Mouse (Mus musculus) heart, embryonic 11.5 days (tissue): ENCODE data around the gene Gm21992. TPM values are rescaled to one million over a fixed set of nuclear protein-coding genes. Genes with fewer than 3 reads are reported as not detected.
"Not testable (repeated sequence)": the region's sequence is repeated elsewhere in the genome, so short reads cannot be mapped to it uniquely, and the experiment has no call there.

Source experiments
- ATAC-seq: fragments of 200-750 bp; cut with Nextera tagmentation; replicated peaks from 2 replicates; pipeline ENCODE4 v1.8.0; 2017; ENCODE audit warnings: moderate library complexity; ENCODE audit not compliant: insufficient number of reproducible peaks, low FRiP score, low TSS enrichment
- H3K27ac ChIP-seq: fragments of 300-500 bp; sonication (generic); 2 replicates; pipeline ENCODE4 v1.5.1; 2014; ENCODE audit warnings: mild to moderate bottlenecking, low read depth, low read length
- H3K27me3 ChIP-seq: fragments of 300-500 bp; sonication (generic); 2 replicates; pipeline ENCODE4 v1.6.1; 2014; ENCODE audit warnings: mild to moderate bottlenecking, low read length, mixed read lengths; ENCODE audit not compliant: control insufficient read depth, insufficient read depth
- H3K36me3 ChIP-seq: fragments of 300-500 bp; sonication (generic); 2 replicates; pipeline ENCODE4 v1.6.1; 2014; ENCODE audit warnings: mild to moderate bottlenecking, low read length, moderate library complexity, mixed read lengths; ENCODE audit not compliant: control insufficient read depth, insufficient read depth
- H3K4me1 ChIP-seq: fragments of 300-500 bp; sonication (generic); 2 replicates; pipeline ENCODE4 v1.6.1; 2014; ENCODE audit warnings: low read length; ENCODE audit not compliant: control insufficient read depth, insufficient read depth
- H3K4me2 ChIP-seq: fragments of 300-500 bp; sonication (generic); 2 replicates; pipeline ENCODE4 v1.6.1; 2014; ENCODE audit warnings: mild to moderate bottlenecking, moderate library complexity
- H3K4me3 ChIP-seq: fragments of 300-500 bp; sonication (generic); 2 replicates; pipeline ENCODE4 v1.5.1; 2014; ENCODE audit warnings: low read depth, low read length
- H3K9ac ChIP-seq: fragments of 300-500 bp; sonication (generic); 2 replicates; pipeline ENCODE4 v1.6.1; 2014; ENCODE audit warnings: mild to moderate bottlenecking, low read depth, low read length, moderate library complexity
- H3K9me3 ChIP-seq: fragments of 300-500 bp; sonication (generic); replicated peaks from 2 replicates; pipeline ENCODE4 v1.6.1; 2016; ENCODE audit warnings: low read length; ENCODE audit not compliant: control insufficient read depth
- WGBS: fragments of 180-500 bp; shearing (Covaris S2); extraction: QIAGEN DNeasy Blood & Tissue Kit; methylation state at CpG from one replicate; pipeline ENCODE4 v1.1.7; 2014; ENCODE audit not compliant: insufficient replicate concordance; 5-methylcytosine and 5-hydroxymethylcytosine counted together
- polyA plus RNA-seq: library from polyadenylated mRNA; unstranded; fragments of >200 nt; fragmentation: Nextera tagmentation; extraction: Ambion mirVana; gene quantifications from 2 replicates; pipeline ENCODE4 v1.2.1, GENCODE M21; 2014

Gene Gm21992
- polyA plus RNA-seq, 1 experiment from 2014 or later = 24.0 TPM

DNA sequence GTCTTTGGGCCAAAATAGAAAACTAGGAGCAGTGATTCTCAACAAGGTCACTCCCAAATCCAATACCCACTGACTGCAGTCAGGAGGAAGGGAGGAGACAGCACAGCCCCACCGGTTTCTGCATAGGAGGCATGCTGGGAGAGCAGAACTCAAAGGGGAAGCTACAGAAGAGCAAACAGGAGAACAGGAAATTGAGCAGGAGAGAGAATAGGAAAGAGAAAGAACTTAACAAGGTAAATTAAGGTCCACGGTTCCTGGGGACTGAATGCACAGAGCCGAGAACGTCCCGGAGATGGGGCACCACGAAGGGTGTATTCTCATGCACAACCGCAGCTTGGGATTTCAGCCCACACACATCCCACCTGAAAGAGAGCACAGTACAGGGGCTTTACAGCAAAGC lies 26.2 kb downstream of the Gm21992 start:
- H3K27me3 ChIP-seq = no peaks in the 10 kb centered on the region
- H3K9me3 ChIP-seq = no peaks in the 10 kb centered on the region
- WGBS = 91% methylated on average over 7 of the region's 7 CpGs
- H3K27ac ChIP-seq = 0 out of 2 replicates have a peak overlapping the region, but pooled peaks have one; percentile 29
- H3K4me1 ChIP-seq = peaks cover 6% of the 10 kb centered on the region; the same call in 1 of the 2 replicates
- ATAC-seq = no peak
- no peak overlapping the region for H3K9ac ChIP-seq
- H3K36me3 ChIP-seq = peaks cover 27% of the 10 kb centered on the region
- no peak overlapping the region for H3K4me3 ChIP-seq
- no peak overlapping the region for H3K4me2 ChIP-seq

DNA sequence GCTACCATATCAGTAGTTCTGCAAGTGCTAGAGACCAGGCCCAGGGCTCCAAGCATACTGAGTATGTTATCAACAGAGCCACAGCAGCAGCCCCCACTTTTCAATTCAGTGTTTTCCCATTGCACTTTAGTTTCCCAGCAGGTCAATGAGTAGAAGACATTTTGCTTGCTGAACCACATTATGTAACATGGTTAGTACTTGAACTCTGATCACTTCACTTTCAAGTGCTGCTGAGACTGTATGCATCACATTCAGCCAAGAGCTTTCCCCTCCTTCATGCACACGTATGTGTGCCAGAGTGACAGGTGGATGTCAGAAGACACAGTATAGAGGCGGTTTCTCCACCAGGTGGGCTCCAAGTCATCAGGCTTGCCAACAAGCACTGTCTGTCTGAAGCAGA lies 28.5 kb downstream of the Gm21992 start:
- WGBS = 89% methylated on average over 2 of the region's 2 CpGs
- no peaks in the 10 kb centered on the region for H3K27me3 ChIP-seq
- no peak overlapping the region for H3K9ac ChIP-seq
- peaks cover 6% of the 10 kb centered on the region; the same call in 1 of the 2 replicates for H3K4me1 ChIP-seq
- no peak overlapping the region for H3K4me2 ChIP-seq
- no peak for ATAC-seq
- no peaks in the 10 kb centered on the region for H3K9me3 ChIP-seq
- no peak overlapping the region for H3K4me3 ChIP-seq
- H3K27ac ChIP-seq = no peak overlapping the region
- H3K36me3 ChIP-seq = peaks cover 23% of the 10 kb centered on the region

- Histone ChIP-seq H3K27ac (no peak overlapping the region), H3K4me2 (no peak overlapping the region), H3K36me3 (peaks cover 15% of the 10 kb centered on the region; the same call in 1 of the 2 replicates), H3K4me1 (no peaks in the 10 kb centered on the region), H3K9me3 (no peaks in the 10 kb centered on the region), H3K27me3 (no peaks in the 10 kb centered on the region), H3K4me3 (no peak overlapping the region), H3K9ac (no peak overlapping the region)
- WGBS = 84% methylated on average over 3 of the region's 3 CpGs
- ATAC-seq = no peak
Observed at GRCm38 (mm10) chr19:4772785-4773184, 38.6 kb downstream of the Gm21992 start.

- Histone ChIP-seq H3K36me3 (peaks cover 18% of the 10 kb centered on the region; the same call in 1 of the 2 replicates), H3K9ac (no peak overlapping the region), H3K27ac (no peak overlapping the region), H3K4me1 (no peaks in the 10 kb centered on the region), H3K27me3 (no peaks in the 10 kb centered on the region), H3K4me2 (no peak overlapping the region), H3K4me3 (no peak overlapping the region), H3K9me3 (no peaks in the 10 kb centered on the region)
- no peak for ATAC-seq
- 74% methylated on average over 12 of the region's 12 CpGs for WGBS
Observed at GRCm38 (mm10) chr19:4767507-4768148, 43.8 kb downstream of the Gm21992 start.

DNA sequence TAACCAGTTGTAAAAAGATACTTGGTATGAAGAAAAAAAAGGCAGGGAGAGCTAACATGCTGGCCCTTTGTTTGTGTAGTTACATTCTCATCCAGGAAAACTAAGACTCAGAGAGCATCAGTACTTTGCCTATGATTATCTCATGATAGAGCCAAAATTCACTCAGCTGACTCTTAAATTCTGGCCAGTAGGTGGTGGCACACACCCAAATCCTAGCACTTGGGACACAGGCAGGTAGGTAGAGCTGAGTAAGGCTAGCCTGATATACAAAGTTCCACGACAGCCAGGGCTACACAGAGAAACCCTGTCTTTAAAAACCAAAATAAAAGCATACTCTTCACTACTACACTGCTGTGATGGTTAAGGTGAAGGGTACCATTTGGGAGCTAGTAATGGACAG lies 48.5 kb downstream of the Gm21992 start:
- Histone ChIP-seq H3K27me3 (no peaks in the 10 kb centered on the region), H3K9ac (no peak overlapping the region), H3K9me3 (no peaks in the 10 kb centered on the region), H3K4me2 (no peak overlapping the region), H3K4me3 (no peak overlapping the region), H3K4me1 (peaks cover 5% of the 10 kb centered on the region), H3K27ac (no peak overlapping the region), H3K36me3 (peaks cover 11% of the 10 kb centered on the region; the same call in 1 of the 2 replicates)
- WGBS = 64% methylated on average over 1 of the region's 1 CpGs
- ATAC-seq = no peak; the same call in 1 of the 2 replicates

DNA sequence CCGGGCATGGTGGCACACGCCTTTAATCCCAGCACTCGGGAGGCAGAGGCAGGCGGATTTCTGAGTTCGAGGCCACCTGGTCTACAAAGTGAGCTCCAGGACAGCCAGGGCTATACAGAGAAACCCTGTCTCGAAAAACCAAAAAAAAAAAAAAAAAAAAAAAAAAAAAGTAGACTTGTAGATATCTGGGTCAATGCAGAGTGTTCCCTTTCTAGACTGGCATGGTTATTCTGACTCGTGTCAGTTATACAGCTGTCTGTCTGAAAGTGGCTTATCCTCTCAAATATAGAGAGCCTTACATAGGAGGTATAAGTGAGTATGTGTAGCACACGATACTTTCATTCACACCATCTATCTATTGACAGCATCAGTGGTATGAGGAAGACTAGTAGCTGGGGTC lies 50.9 kb downstream of the Gm21992 start:
- not testable (repeated sequence) for ATAC-seq, H3K4me2 ChIP-seq
- WGBS = 87% methylated on average over 8 of the region's 8 CpGs

DNA sequence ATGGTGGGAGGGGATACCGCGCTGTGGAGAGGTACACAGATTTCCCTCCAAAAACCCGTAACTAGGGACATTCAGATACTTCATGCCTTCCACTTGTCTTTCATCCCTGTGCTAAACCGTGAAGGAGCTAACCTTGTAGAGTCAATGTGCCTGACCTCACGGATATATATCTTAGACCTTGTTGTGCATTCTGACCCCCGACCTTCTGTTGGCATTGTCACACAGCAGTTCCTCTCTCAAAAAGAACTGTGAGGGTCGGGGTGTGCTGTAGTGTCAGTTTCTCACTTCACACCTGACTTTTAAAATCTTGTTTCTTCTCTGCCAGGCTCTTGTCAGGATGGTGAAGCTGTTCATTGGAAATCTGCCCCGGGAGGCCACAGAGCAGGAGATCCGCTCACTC lies 54.5 kb downstream of the Gm21992 start:
- ATAC-seq = no peak
- Histone ChIP-seq H3K9me3 (no peaks in the 10 kb centered on the region), H3K4me1 (peaks cover 9% of the 10 kb centered on the region), H3K27me3 (no peaks in the 10 kb centered on the region), H3K4me2 (peak overlapping the region; percentile 84), H3K4me3 (peak overlapping the region; percentile 80), H3K36me3 (peaks cover 1% of the 10 kb centered on the region; the same call in 1 of the 2 replicates), H3K27ac (peak overlapping the region; percentile 91; the same call in 1 of the 2 replicates), H3K9ac (peak overlapping the region; percentile 94)
- WGBS = 8% methylated on average over 9 of the region's 9 CpGs

More for the DNA sequence above, 50.9 kb downstream of the Gm21992 start:
- H3K4me1 ChIP-seq, H3K27me3 ChIP-seq, H3K9ac ChIP-seq, H3K27ac ChIP-seq, H3K9me3 ChIP-seq, H3K36me3 ChIP-seq, H3K4me3 ChIP-seq: not testable (repeated sequence)

DNA sequence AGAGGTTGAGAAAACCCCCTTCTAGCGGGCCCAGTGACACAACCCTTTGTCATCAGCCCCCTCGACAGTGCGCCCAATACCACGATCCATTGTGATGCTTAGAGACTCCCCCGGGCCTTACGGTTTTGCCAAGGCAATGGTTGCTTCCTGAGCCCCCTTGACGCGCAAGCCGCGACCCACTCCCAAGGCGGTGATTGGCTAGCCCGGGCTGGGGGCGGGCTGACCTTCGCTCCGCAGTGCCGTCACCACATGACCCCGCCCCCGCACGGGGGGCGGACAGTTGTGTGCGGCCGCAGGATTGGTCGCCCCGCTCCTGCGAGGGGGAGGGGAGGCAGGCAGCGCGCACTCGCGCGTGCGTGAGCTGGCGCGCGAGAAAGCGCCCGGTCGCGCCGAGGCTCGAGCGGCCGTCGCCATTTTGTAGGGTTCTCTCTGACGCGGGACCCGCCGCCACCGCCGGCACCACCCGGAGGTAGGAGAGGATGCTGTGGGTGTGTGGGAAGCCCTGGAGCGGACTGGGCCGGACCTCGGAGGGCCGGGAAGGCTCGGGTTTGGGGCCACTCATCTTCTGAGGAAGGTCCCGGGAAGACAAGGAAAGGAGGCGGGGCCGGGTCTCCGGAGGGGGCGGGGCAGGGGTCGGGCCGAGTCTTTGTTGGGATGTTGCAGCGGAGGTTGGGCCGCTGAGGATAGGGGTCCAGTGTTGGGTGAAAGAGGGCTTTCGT lies 55.1 kb downstream of the Gm21992 start, which contains the start of gene Rbm4b:
Rbm4b (plus strand) TSS at position 305 of the 719 bp plus-strand sequence.
- Histone ChIP-seq H3K27me3 (no peaks in the 10 kb centered on the region), H3K4me1 (peaks cover 9% of the 10 kb centered on the region), H3K36me3 (no peaks in the 10 kb centered on the region; the same call in 1 of the 2 replicates), H3K9ac (peak within 1 kb of the TSS; percentile 94), H3K9me3 (no peaks in the 10 kb centered on the region), H3K4me3 (peak within 1 kb of the TSS; percentile 80), H3K4me2 (peak within 1 kb of the TSS; percentile 84), H3K27ac (peak within 1 kb of the TSS; percentile 91)
- ATAC-seq = peak; percentile 97
- WGBS = under 1% methylated on average over 61 of the region's 65 CpGs
